Mouse (Mus musculus) R1 (cell line): ENCODE results near the gene Kiss1.
A peak's percentile ranks its signal among the peaks of the same experiment; 100 is the strongest.

ENCODE experiments used
- DNase-seq: peaks from one replicate; pipeline ENCODE4 v3.0.0-alpha.2; 2018; ENCODE audit warnings: low read depth, low spot score

Kiss1 gene

GRCm38 (mm10) chr1:133321267-133321925, at the start of gene Kiss1:
Gene Kiss1 (plus strand): TSS chr1:133321875.
- DNase-seq: no peak

- DNase-seq: no peak
These were observed 47.5 kb upstream of the Kiss1 start for GRCm38 (mm10) chr1:133274163-133274562.

- DNase-seq: no peak
These were observed 44.7 kb upstream of the Kiss1 start for GRCm38 (mm10) chr1:133276983-133277382.

- no peak for DNase-seq
These were observed 43.1 kb upstream of the Kiss1 start for GRCm38 (mm10) chr1:133278539-133278938.

GRCm38 (mm10) chr1:133278946-133279631, 42.6 kb upstream of the Kiss1 start:
- DNase-seq: no peak

- no peak for DNase-seq
These were observed 42.0 kb upstream of the Kiss1 start for GRCm38 (mm10) chr1:133279632-133280093.

GRCm38 (mm10) chr1:133280537-133280936, 41.1 kb upstream of the Kiss1 start:
- DNase-seq: no peak

- DNase-seq: no peak
These were observed 35.8 kb upstream of the Kiss1 start for GRCm38 (mm10) chr1:133285907-133286306.

- DNase-seq: no peak
These were observed 34.6 kb upstream of the Kiss1 start for GRCm38 (mm10) chr1:133287051-133287450.

GRCm38 (mm10) chr1:133287880-133288279, 33.8 kb upstream of the Kiss1 start:
- no peak for DNase-seq

- DNase-seq: no peak
These were observed 29.8 kb upstream of the Kiss1 start for GRCm38 (mm10) chr1:133291888-133292287.

- no peak for DNase-seq
These were observed 29.1 kb upstream of the Kiss1 start for GRCm38 (mm10) chr1:133292608-133293007.

- DNase-seq: no peak
These were observed 25.3 kb upstream of the Kiss1 start for GRCm38 (mm10) chr1:133296376-133296775.

GRCm38 (mm10) chr1:133298816-133299215, 22.9 kb upstream of the Kiss1 start:
- DNase-seq: no peak

GRCm38 (mm10) chr1:133302540-133302939, 19.1 kb upstream of the Kiss1 start:
- no peak for DNase-seq

GRCm38 (mm10) chr1:133306842-133307241, 14.8 kb upstream of the Kiss1 start:
- peak; percentile 70 for DNase-seq

GRCm38 (mm10) chr1:133307318-133307717, 14.4 kb upstream of the Kiss1 start:
- DNase-seq: peak; percentile 84

- DNase-seq: no peak
These were observed 11.9 kb upstream of the Kiss1 start, which contains the start of gene Golt1a for GRCm38 (mm10) chr1:133309652-133310267. Gene Golt1a (plus strand): TSS chr1:133309800.

GRCm38 (mm10) chr1:133311240-133311639, 10.4 kb upstream of the Kiss1 start:
- DNase-seq: peak; percentile 55

GRCm38 (mm10) chr1:133311946-133312345, 9.7 kb upstream of the Kiss1 start:
- DNase-seq: no peak

GRCm38 (mm10) chr1:133314364-133314763, 7.3 kb upstream of the Kiss1 start:
- DNase-seq: peak; percentile 80

- no peak for DNase-seq
These were observed 5.9 kb upstream of the Kiss1 start for GRCm38 (mm10) chr1:133315775-133316174.

GRCm38 (mm10) chr1:133316577-133316976, 5.1 kb upstream of the Kiss1 start:
- no peak for DNase-seq
